Mouse (Mus musculus) cerebellum, postnatal 14 days (tissue): Measurements from ENCODE around the gene Rbbp5.
A peak's percentile ranks its signal among the peaks of the same experiment; 100 is the strongest.
"Not testable (repeated sequence)": the region's sequence is repeated elsewhere in the genome, so short reads cannot be mapped to it uniquely, and the experiment has no call there.

Experiments used
- DNase-seq, 2 experiments: peaks; one replicate each; pipeline ENCODE4 v3.0.0; 2021; ENCODE audit warnings: mixed read lengths in 2 of 2

Rbbp5 gene

GRCm38 (mm10) chr1:132476928-132477691, at the start of gene Rbbp5:
Rbbp5 (plus strand) TSS chr1:132477365.
- peak; percentile 94 to 95 for DNase-seq

DNA sequence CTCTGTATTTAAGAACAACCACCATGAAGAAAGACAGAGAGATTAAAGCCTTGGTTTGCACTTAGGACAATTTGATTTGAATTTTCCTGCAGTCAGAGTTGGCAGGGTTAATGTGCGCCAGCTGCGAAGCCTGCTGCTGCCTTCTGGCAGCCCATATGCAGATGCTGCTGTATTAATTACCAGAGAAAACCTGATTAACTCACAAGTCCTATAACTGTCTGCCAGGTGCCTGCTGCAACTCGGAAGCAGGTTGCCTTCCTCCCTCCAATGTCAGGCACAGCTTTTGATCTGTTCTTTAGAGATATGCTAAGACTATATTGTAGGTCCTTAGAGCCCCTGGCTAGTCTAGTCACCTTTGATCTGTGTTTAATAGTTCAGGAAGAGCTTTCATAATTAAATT, 46.3 kb upstream of the Rbbp5 start:
- peak; percentile 60 to 66 for DNase-seq

DNA sequence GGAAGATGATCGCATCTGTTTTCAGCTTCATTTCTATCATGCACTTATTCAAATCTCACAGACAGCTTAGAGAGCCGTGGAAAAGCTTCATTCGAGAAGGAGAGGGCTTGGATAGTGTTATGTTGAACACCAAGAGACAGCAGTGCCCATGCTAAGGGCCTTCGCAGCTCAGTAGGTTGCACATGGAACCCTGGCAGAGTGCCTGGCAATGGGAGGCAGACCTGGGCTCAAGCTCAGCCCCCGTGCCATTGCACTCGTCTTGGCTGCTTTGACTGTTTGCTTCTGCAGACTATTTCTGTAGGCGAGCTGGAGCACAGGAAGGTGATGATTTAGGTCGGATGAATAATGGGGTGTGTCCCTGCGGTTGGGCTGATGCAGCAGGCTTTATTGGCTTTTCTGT, 45.4 kb upstream of the Rbbp5 start:
- DNase-seq, result peak; percentile 87 to 88

- DNase-seq, result peak; percentile 36 to 39
Observed at GRCm38 (mm10) chr1:132433349-132433748, 43.8 kb upstream of the Rbbp5 start.

GRCm38 (mm10) chr1:132434032-132434431, 43.1 kb upstream of the Rbbp5 start:
- DNase-seq, result peak in 1 of 2 experiments; percentile 48

GRCm38 (mm10) chr1:132436320-132436958, 40.7 kb upstream of the Rbbp5 start:
- DNase-seq, result no peak

GRCm38 (mm10) chr1:132436960-132437359, 40.2 kb upstream of the Rbbp5 start:
- no peak for DNase-seq

DNA sequence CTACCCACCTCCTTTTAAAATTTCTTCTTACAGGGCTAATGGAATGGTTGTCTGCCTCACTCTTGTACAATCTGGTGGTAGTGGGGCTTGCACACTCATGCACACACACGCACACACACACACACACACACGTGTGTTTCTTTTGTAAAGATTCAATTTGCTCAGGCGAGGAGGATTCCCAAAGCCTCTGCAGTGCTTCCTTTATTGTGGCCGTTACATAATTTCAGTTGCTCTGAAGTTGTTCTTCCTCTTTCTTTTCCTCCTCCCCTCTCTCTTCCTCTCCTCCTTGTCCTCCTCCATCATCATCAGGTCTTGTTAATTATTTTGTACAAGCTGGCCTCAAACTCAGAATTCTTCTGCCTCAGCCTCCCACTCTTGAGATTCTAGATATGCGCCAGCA, 39.8 kb upstream of the Rbbp5 start:
- DNase-seq, result no peak

DNA sequence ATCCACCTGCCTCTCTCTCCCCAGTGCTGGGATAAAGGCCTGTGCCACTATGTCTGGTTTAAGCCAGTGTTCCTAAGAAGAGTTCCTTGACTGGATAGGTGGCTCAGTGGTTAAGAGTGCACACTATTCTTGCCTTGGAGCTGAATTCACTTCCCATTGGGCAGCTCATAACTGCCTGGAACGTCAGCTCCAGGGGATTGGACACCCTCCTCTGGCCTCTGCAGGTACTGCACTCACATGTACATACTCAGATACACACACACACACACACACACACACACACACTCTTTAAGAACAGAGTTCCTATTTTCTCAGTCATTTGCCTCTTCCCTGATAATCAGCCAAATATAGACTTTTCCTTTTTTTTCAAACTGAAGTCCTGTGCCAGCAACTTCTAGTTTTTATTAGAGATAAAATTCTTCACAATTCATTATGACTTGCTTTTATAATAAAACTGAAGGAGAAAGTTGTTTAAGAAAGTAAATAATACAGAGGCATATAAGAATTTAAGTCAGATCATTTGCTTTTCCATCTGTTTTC, 36.2 kb upstream of the Rbbp5 start:
- DNase-seq, result peak in 1 of 2 experiments; percentile 58

- no peak for DNase-seq
Observed at GRCm38 (mm10) chr1:132449742-132450141, 27.4 kb upstream of the Rbbp5 start.

DNA sequence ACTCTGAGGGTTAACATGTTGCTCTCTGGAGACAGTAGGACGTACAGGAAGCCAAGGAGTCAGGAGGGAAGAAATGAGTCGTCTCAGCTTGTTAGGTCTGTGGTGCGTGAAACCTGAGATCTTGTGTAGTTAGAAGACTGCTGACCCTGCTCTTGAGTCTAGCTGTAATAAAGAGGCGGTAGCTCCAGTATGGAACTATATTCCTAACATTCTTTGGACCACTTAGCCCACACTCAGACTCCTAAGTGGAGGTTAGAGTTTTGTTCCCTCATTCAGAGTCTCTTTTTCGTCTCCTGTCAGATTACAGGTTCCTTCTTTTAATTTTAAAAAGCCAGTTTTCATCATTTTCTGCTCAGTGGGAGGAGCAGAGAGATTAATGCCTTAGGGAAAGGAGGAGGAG, 12.5 kb upstream of the Rbbp5 start:
- no peak for DNase-seq

DNA sequence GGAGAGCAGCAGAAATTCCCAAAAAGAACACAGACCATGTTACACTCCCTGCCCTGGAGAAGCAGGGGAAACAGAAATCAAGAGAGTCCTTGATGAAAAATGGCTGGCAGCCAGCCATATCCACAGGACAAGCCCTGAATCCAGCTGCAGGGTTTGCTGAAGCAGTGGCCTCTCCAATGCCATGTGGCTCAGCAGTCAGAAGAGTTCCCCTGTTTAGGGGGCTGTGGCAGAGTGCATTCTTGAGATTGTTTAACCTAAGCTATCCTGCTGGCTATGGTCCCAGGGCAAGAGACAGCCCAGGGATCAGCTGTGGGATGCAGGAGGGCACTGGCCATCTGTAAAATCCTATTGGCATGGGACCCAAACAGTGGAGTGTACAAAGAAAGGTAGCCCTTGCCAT, 8.2 kb upstream of the Rbbp5 start:
- DNase-seq, result peak; percentile 15 to 17

- no peak for DNase-seq
Observed at GRCm38 (mm10) chr1:132469519-132469918, 7.6 kb upstream of the Rbbp5 start.

GRCm38 (mm10) chr1:132470031-132470430, 7.1 kb upstream of the Rbbp5 start:
- not testable (repeated sequence) for DNase-seq

DNA sequence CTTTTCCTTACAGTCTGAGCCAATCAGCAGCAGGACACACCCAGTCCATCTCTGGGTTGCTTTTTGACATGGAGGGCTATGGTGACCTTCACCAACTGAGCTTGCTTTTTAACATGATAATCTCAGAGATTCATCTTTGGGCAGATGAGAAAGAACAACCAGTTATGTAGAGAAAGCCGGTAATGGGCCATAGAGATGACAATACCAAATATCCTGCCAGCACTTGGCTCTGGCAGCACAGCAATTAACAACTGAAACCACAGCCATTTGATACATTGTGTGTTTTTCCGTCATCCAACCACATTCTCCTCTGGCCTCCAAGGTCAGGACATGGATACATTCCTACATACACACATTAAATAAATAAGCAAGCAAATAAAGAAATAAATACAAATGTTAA, 6.1 kb upstream of the Rbbp5 start:
- DNase-seq, result no peak

DNA sequence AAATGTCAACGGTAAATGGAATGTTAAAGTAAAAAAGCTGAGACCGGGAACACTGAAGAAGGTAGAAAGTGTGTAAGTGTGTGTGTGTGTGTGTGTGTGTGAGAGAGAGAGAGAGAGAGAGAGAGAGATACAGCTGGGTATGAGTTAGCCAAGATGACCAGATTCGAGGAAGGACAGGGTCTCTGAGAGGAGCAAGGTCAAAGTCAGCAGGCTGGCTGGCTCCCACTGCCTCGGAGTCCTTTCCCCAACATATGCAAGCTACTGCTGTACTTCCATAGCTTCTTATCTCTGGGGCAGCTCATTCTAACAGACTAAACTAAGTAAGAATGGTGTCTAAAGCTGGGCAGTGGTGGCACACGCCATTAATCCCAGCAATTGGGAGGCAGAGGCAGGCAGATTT, 5.7 kb upstream of the Rbbp5 start:
- no peak for DNase-seq

- peak in 1 of 2 experiments; percentile 20 for DNase-seq
Observed at GRCm38 (mm10) chr1:132472537-132472936, 4.6 kb upstream of the Rbbp5 start.

DNA sequence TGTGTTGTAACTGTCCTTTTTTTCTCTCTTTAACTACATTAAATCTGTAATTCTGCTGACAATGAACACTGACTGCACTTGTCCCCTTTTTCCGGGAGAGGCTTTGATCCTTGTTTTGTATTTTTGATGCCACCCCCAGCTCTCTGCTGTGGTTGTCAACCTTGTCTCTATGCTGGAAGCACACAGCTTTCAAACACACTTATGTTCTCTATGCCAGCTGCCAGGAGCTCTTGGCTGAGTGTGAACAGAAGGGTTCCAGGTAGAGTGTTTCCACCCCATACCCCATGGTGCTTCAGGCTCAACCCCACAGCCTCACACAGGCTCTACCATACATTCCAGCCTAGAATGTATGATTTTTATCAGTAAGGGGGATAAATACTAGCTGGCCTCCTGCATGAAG, 2.7 kb upstream of the Rbbp5 start:
- DNase-seq, result no peak

GRCm38 (mm10) chr1:132476575-132476927, 614 bp upstream of the Rbbp5 start:
- DNase-seq, result no peak

DNA sequence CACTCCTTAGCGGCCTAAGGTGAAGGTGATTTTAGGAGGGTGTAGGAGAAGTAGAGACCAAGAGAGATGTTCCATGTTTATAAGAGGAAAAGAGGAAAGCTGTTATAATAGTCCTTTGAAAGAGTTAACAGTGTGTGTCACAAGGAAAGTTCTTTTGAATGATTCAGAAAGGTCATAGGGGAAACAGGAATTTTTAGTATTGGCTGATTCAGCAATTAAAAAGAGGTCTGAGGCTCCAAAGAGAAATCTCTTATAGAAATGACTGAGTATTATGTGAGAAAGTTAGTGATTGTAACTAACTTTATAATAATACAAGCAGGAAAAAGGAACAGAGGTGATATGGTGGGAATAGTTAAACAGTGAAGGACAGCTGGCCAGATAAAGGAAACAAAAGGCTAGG, 2.3 kb downstream of the Rbbp5 start:
- no peak for DNase-seq

DNA sequence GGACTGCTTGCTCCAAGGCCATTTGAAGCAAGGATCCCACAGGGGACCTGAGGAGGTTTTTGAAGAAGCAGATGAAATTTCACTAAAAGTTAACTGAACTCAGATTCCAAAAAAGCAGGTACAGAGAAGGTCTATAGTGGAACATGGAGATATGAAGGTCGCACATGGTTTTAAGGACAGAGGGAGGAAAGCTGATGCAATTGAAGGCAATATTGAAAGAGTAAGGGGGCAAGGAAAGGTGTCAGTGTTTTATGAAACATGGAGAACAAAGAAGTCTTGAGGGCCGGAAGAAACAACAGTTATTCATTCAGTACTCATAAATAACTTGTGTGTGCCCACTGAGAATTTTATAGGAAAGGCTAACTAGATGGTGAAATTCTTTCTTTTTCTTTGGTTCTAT, 4.5 kb downstream of the Rbbp5 start:
- no peak for DNase-seq

DNA sequence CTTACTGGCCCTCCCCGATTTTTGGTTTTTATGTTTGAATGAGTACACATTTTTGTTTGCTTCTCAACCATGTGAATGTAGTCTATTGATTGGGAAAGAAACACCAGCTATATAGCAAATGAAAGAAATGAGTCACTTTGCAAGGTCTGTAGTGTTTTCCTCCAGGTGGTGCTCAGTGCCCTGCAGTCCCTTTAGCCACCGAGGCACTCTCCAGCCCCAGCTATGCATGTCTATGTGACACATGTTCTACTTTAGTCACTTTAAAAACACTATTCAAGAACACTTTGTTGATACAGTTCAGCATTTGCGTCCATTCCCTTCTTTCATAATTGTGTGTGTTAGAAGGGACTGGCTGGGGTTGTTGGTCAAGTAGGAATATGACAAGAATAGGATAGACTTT, 6.1 kb downstream of the Rbbp5 start:
- DNase-seq, result no peak

DNA sequence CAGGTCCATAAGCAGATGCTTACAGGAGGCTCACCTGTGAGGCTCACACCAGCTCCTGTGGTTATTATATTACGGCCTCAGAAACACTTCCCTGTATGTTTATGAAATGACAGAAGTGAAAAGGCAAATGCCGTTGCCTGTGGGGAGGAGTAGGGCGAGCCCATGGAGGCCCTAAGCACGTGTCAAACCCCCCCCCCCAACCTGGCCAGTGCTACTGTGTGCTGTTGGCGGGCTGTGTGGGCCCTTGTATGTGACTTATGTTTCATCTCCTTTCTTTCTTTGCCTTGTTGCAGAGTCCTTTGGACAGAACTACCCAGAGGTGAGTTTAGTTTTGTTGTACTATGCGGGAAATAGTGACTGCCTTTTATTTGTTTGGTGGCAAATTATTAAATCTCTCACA, 6.6 kb downstream of the Rbbp5 start:
- DNase-seq, result no peak

GRCm38 (mm10) chr1:132500535-132500934, 23.4 kb downstream of the Rbbp5 start:
- DNase-seq, result peak; percentile 67 to 69
